Mouse (Mus musculus) cortical plate, adult 2 months (tissue): ENCODE measurements around the gene Hikeshi.

Experiments used
- CTCF ChIP-seq: fragments of 200-500 bp; IDR thresholded peaks from 2 replicates; pipeline ENCODE4 v1.5.1; 2011; ENCODE audit warnings: mild to moderate bottlenecking, control low read depth, low read length; ENCODE audit not compliant: insufficient read depth; ENCODE audit errors: extremely low read depth
- POLR2A ChIP-seq: fragments of 200-500 bp; IDR thresholded peaks from 2 replicates; pipeline ENCODE4 v1.6.1; 2011; ENCODE audit warnings: mild to moderate bottlenecking, low read length, control low read depth; ENCODE audit not compliant: insufficient read depth; ENCODE audit errors: extremely low read depth

GRCm38 (mm10) chr7:89879686-89880085 is 61.3 kb downstream of the Hikeshi start:
- no peak for TF ChIP-seq POLR2A
- TF ChIP-seq CTCF = no peak
